Comparison of ENCODE assay signal across 8 mouse cellular contexts in genomic region chr5:64336767-64337408, GRCm38 (mm10).
A peak's percentile ranks its signal among the peaks of the same experiment; 100 is the strongest.
DNase-seq lines count a peak whose midpoint lies in the region; ATAC-seq and TF ChIP-seq lines count a peak whose summit lies in the region.

No protein-coding gene starts in this region.

- H3K9me3 ChIP-seq in forebrain, embryonic 11.5 days (ENCODE audit: control insufficient read depth, low read length), result no peaks in the 10 kb centered on the region
- H3K9me3 ChIP-seq in heart, embryonic 14.5 days (ENCODE audit: control insufficient read depth, low read length), result no peaks in the 10 kb centered on the region
- no peaks in the 10 kb centered on the region for H3K9me3 ChIP-seq in kidney, postnatal 0 days (replicated peaks; ENCODE audit: low read length)
- no peaks in the 10 kb centered on the region for H3K9me3 ChIP-seq in limb, embryonic 15.5 days
- no peaks in the 10 kb centered on the region for H3K9me3 ChIP-seq in midbrain, embryonic 16.5 days (replicated peaks; ENCODE audit: control insufficient read depth, low read length, poor library complexity, severe bottlenecking)

- no peak overlapping the region for H3K4me3 ChIP-seq in forebrain, embryonic 11.5 days (ENCODE audit: low read depth, low read length)
- no peak overlapping the region for H3K4me3 ChIP-seq in heart, embryonic 14.5 days (ENCODE audit: control insufficient read depth in 1 of 2, insufficient read depth in 1 of 2, low read depth in 1 of 2, low read length in 2 of 2)
- no peak overlapping the region for H3K4me3 ChIP-seq in kidney, postnatal 0 days (replicated peaks; ENCODE audit: low read depth, low read length)
- H3K4me3 ChIP-seq in limb, embryonic 15.5 days, result no peak overlapping the region
- H3K4me3 ChIP-seq in midbrain, embryonic 16.5 days (ENCODE audit: low read depth, low read length), result no peak overlapping the region

- no peaks in the 10 kb centered on the region for H3K4me1 ChIP-seq in forebrain, embryonic 11.5 days (replicated peaks; ENCODE audit: control insufficient read depth, insufficient read depth, low read length)
- peaks cover 7 to 20% of the 10 kb centered on the region in 2 experiments for H3K4me1 ChIP-seq in heart, embryonic 14.5 days (ENCODE audit: control insufficient read depth in 2 of 2, insufficient read depth in 2 of 2, low read length in 2 of 2)
- H3K4me1 ChIP-seq in kidney, postnatal 0 days (replicated peaks; ENCODE audit: insufficient read depth, low read length), result peaks cover 14% of the 10 kb centered on the region; the same call in 1 of the 2 replicates
- peaks cover 20% of the 10 kb centered on the region for H3K4me1 ChIP-seq in limb, embryonic 15.5 days
- H3K4me1 ChIP-seq in midbrain, embryonic 16.5 days (ENCODE audit: control insufficient read depth, insufficient read depth, low read length), result peaks cover 7% of the 10 kb centered on the region

- WGBS in forebrain, embryonic 11.5 days, result 30% methylated on average over 7 of the region's 7 CpGs
- 16% methylated on average over 7 of the region's 7 CpGs for WGBS in heart, embryonic 14.5 days
- WGBS in kidney, postnatal 0 days, result 32% methylated on average over 7 of the region's 7 CpGs
- WGBS in limb, embryonic 15.5 days, result 28% methylated on average over 7 of the region's 7 CpGs
- 23% methylated on average over 7 of the region's 7 CpGs for WGBS in midbrain, embryonic 16.5 days

- H3K27ac ChIP-seq in forebrain, embryonic 11.5 days (ENCODE audit: low read depth, low read length), result no peak overlapping the region
- peak overlapping the region; percentile 3 to 49 for H3K27ac ChIP-seq in heart, embryonic 14.5 days (replicated peaks in 1 of 2; ENCODE audit: control insufficient read depth in 1 of 2, insufficient read depth in 1 of 2, low read depth in 2 of 2, low read length in 2 of 2)
- H3K27ac ChIP-seq in kidney, postnatal 0 days, result peak overlapping the region; percentile 81
- peak overlapping the region; percentile 83 for H3K27ac ChIP-seq in limb, embryonic 15.5 days
- H3K27ac ChIP-seq in midbrain, embryonic 16.5 days (ENCODE audit: low read length), result peak overlapping the region; percentile 71

- no peak overlapping the region for H3K9ac ChIP-seq in forebrain, embryonic 11.5 days (ENCODE audit: low read length)
- H3K9ac ChIP-seq in heart, embryonic 14.5 days (ENCODE audit: low read length), result peak overlapping the region; percentile 28; the same call in 1 of the 2 replicates
- no peak overlapping the region for H3K9ac ChIP-seq in kidney, postnatal 0 days (ENCODE audit: low read depth, low read length)
- no peak overlapping the region for H3K9ac ChIP-seq in limb, embryonic 15.5 days
- no peak overlapping the region for H3K9ac ChIP-seq in midbrain, embryonic 16.5 days (ENCODE audit: low read depth, low read length)

- no peaks in the 10 kb centered on the region for H3K36me3 ChIP-seq in forebrain, embryonic 11.5 days (ENCODE audit: control insufficient read depth, insufficient read depth, low read length)
- H3K36me3 ChIP-seq in heart, embryonic 14.5 days (ENCODE audit: control insufficient read depth, insufficient read depth, low read length), result peaks cover 31% of the 10 kb centered on the region
- H3K36me3 ChIP-seq in kidney, postnatal 0 days (ENCODE audit: insufficient read depth, low read length), result 0 out of 2 replicates have a peak, but pooled peaks cover 19% of the 10 kb centered on the region
- peaks cover 24% of the 10 kb centered on the region for H3K36me3 ChIP-seq in limb, embryonic 15.5 days
- peaks cover 3% of the 10 kb centered on the region; the same call in 1 of the 2 replicates for H3K36me3 ChIP-seq in midbrain, embryonic 16.5 days (ENCODE audit: control insufficient read depth, insufficient read depth, low read length)

- DNase-seq in adrenal gland, adult 2 months, result peak; percentile 45
- no peak for DNase-seq in adrenal gland, postnatal 4 days (ENCODE audit: low spot score in 2 of 2)
- peak; percentile 59 for DNase-seq in forebrain, embryonic 11.5 days (ENCODE audit: low spot score)
- DNase-seq in kidney, postnatal 0 days (ENCODE audit: low spot score), result peak; percentile 61
- DNase-seq in testis, postnatal 10 days (ENCODE audit: low spot score), result peak; percentile 70

- TF ChIP-seq CTCF in kidney, postnatal 0 days (IDR thresholded peaks at IDR 0.05; ENCODE audit: low read depth), result peak; percentile 43; the same call in 1 of the 2 replicates

- no peaks in the 10 kb centered on the region for H3K27me3 ChIP-seq in forebrain, embryonic 11.5 days (ENCODE audit: control insufficient read depth, insufficient read depth, low read length)
- no peaks in the 10 kb centered on the region for H3K27me3 ChIP-seq in heart, embryonic 14.5 days (ENCODE audit: control insufficient read depth, insufficient read depth, low read length)
- no peaks in the 10 kb centered on the region for H3K27me3 ChIP-seq in kidney, postnatal 0 days (ENCODE audit: insufficient read depth, low read length)
- H3K27me3 ChIP-seq in limb, embryonic 15.5 days, result no peaks in the 10 kb centered on the region
- H3K27me3 ChIP-seq in midbrain, embryonic 16.5 days (ENCODE audit: control insufficient read depth, insufficient read depth, low read depth, low read length), result no peaks in the 10 kb centered on the region

- ATAC-seq in forebrain, embryonic 11.5 days (replicated peaks; ENCODE audit: low FRiP score), result peak; percentile 42; the same call in 1 of the 2 replicates
- peak; percentile 79 for ATAC-seq in heart, embryonic 14.5 days (ENCODE audit: insufficient number of reproducible peaks, insufficient read depth, low FRiP score, low read depth)
- ATAC-seq in kidney, postnatal 0 days (replicated peaks; ENCODE audit: low FRiP score, low read depth), result peak; percentile 82
- ATAC-seq in limb, embryonic 15.5 days (ENCODE audit: insufficient number of reproducible peaks, low FRiP score, low TSS enrichment, low read depth), result peak; percentile 67
- ATAC-seq in midbrain, embryonic 16.5 days, result peak; percentile 74

- no peak overlapping the region for H3K4me2 ChIP-seq in forebrain, embryonic 11.5 days (ENCODE audit: low read depth, low read length, severe bottlenecking)
- 0 out of 2 replicates have a peak overlapping the region, but pooled peaks have one; percentile 14 for H3K4me2 ChIP-seq in heart, embryonic 14.5 days (ENCODE audit: low read length)
- no peak overlapping the region for H3K4me2 ChIP-seq in kidney, postnatal 0 days (ENCODE audit: low read length)
- no peak overlapping the region for H3K4me2 ChIP-seq in limb, embryonic 15.5 days
- no peak overlapping the region for H3K4me2 ChIP-seq in midbrain, embryonic 16.5 days (ENCODE audit: low read length)

Comparison
In these comparisons a context has a peak if more than half of its experiments do, and no peak if none do; other contexts are left out.
1. DNase-seq: peak in adrenal gland, adult 2 months (single experiment), forebrain, embryonic 11.5 days (single experiment), kidney, postnatal 0 days (single experiment) and testis, postnatal 10 days (single experiment); none in adrenal gland, postnatal 4 days (0 of 2).
2. Peak in every context shown above with its lines, with median percentiles within 50 percentile points of each other: ATAC-seq.